Mouse (Mus musculus) stomach, postnatal 0 days (tissue): ENCODE measurements at regions not wholly inside any gene's neighbourhood (a gene's known extent, or its start where the extent isn't known, plus 50 kb on each side); places are given as distances from the start of the nearest gene placed in this dataset.

ENCODE experiments used
- ATAC-seq: fragments of 200-750 bp; cut with Nextera tagmentation; 2 replicates; pipeline ENCODE4 v1.8.0; 2017; ENCODE audit not compliant: low FRiP score, low TSS enrichment
- DNase-seq: peaks from one replicate; pipeline ENCODE4 v3.0.0-alpha.2; 2016; ENCODE audit warnings: low spot score
- H3K27ac ChIP-seq: fragments of 300-500 bp; sonication (generic); replicated peaks from 2 replicates; pipeline ENCODE4 v1.5.1; 2014; ENCODE audit warnings: mild to moderate bottlenecking, control low read depth
- H3K27me3 ChIP-seq: fragments of 300-500 bp; sonication (generic); 2 replicates; pipeline ENCODE4 v1.6.1; 2014; ENCODE audit warnings: low read length; ENCODE audit not compliant: control insufficient read depth, insufficient read depth
- H3K36me3 ChIP-seq: fragments of 300-500 bp; sonication (generic); 2 replicates; pipeline ENCODE4 v1.6.1; 2014; ENCODE audit warnings: low read length, mixed read lengths; ENCODE audit not compliant: control insufficient read depth, insufficient read depth
- H3K4me1 ChIP-seq: fragments of 300-500 bp; sonication (generic); replicated peaks from 2 replicates; pipeline ENCODE4 v1.6.1; 2014; ENCODE audit warnings: antibody characterized with exemption; ENCODE audit not compliant: control insufficient read depth, insufficient read depth
- H3K4me2 ChIP-seq: fragments of 300-500 bp; sonication (generic); replicated peaks from 2 replicates; pipeline ENCODE4 v1.6.1; 2014; ENCODE audit warnings: low read depth, mild to moderate bottlenecking, control low read depth, moderate library complexity
- H3K4me3 ChIP-seq: fragments of 300-500 bp; sonication (generic); 2 replicates; pipeline ENCODE4 v1.5.1; 2014; ENCODE audit warnings: low read depth, low read length, control low read depth
- H3K9ac ChIP-seq: fragments of 300-500 bp; sonication (generic); 2 replicates; pipeline ENCODE4 v1.6.1; 2014; ENCODE audit warnings: mild to moderate bottlenecking, low read length, control low read depth, mixed read lengths
- H3K9me3 ChIP-seq: fragments of 300-500 bp; sonication (generic); 2 replicates; pipeline ENCODE4 v1.6.1; 2016; ENCODE audit warnings: low read length; ENCODE audit not compliant: control insufficient read depth
- CTCF ChIP-seq: IDR thresholded peaks from 2 replicates; pipeline ENCODE4 v1.5.1; 2016; ENCODE audit warnings: antibody characterized with exemption, low read depth, mild to moderate bottlenecking, moderate library complexity
- EP300 ChIP-seq: optimal IDR thresholded peaks from 2 replicates; pipeline ENCODE3; 2016; ENCODE audit warnings: antibody characterized with exemption
- WGBS: fragments of 180-500 bp; shearing (Covaris S2); extraction: QIAGEN DNeasy Blood & Tissue Kit; methylation state at CpG from one replicate; pipeline ENCODE4 v1.1.7; 2014; 5-methylcytosine and 5-hydroxymethylcytosine counted together

DNA sequence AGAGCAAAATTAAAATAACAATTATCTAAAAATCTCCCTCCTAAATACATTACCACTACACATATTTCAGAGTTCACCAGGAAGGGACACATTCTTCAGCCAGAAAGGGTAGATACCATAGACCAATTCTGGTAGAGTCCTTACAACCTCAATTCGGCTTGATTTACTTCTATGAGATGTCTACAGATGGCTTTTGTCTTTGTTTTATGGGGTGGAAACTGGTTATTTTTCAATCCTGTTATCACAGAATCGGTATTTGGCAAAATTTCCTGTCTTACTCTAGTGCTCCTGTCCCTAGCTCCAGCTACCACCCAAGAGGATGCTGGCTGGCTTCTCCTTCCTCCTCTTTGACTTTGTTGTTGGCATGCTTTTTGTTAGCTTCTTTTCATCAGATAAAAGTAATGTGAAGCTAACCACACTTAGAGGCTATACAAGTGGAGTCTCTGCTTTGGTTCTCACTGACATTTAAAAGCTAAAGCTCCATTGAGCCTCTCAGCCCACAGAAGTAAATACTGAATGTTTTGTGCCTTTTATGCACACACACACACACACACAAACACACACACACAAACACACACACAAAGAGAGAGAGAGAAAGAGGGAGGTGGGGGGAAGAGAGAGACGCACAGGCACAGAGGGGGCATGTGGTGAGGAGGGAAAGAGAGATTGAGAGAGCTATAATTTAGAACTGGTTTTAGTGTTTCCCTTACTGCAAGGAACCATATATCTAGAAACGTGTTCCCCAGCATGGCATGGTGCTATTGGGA is 109.1 kb downstream of the Gm815 start:
- Histone ChIP-seq H3K9me3 (no peaks in the 10 kb centered on the region), H3K4me1 (no peaks in the 10 kb centered on the region), H3K4me3 (no peak overlapping the region), H3K36me3 (no peaks in the 10 kb centered on the region), H3K27me3 (no peaks in the 10 kb centered on the region), H3K4me2 (no peak overlapping the region), H3K27ac (no peak overlapping the region), H3K9ac (no peak overlapping the region)
- DNase-seq = no peak
- TF ChIP-seq EP300 (no peak), CTCF (no peak)
- 72% methylated on average over 4 of the region's 4 CpGs for WGBS
- ATAC-seq = no peak

DNA sequence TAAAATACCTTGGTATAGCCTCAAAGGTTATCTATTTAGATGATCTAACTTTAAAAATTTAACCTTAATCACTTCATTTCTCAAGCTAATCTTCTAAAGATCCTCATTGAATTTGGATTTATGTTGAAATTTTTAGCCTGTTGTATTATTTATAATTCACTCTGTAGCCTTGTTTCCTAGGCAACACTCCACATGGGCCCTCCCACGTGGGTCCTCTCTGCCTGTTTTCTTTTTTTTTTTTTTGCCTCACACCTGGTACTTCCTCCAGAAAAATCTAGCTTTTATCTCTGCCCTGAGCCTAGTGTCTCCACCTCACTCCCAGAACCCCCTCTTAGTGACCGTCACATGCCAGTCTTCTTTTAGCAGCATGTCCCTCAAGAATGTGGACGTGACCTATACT is 113.9 kb downstream of the Gm815 start:
- no peaks in the 10 kb centered on the region for H3K27me3 ChIP-seq
- H3K4me1 ChIP-seq = no peaks in the 10 kb centered on the region
- H3K9ac ChIP-seq = no peak overlapping the region
- TF ChIP-seq CTCF (no peak), EP300 (no peak)
- ATAC-seq (no peak), DNase-seq (no peak)
- H3K36me3 ChIP-seq = no peaks in the 10 kb centered on the region
- no peak overlapping the region for H3K4me3 ChIP-seq
- H3K9me3 ChIP-seq = no peaks in the 10 kb centered on the region
- no peak overlapping the region for H3K4me2 ChIP-seq
- H3K27ac ChIP-seq = no peak overlapping the region
- WGBS = 73% methylated on average over 3 of the region's 3 CpGs

DNA sequence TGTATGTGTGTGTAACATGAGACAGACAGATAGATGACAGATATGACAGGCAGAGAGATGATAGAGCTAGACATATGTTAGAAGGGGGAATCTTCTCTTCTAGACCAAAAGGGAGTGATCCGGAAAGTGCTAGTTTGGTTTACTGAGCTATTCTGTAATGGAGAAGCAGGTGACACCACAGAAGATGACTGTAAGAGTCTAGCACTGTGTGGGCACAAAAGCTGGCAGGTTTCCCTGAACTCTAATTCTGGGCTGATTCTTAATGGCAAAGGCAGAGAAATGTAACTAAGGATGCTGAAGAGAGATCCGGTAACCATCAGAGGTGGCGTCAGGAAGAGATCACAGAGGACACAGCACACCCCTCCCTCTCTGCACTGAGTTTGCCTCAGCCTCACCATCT is 136.2 kb downstream of the Gm815 start:
- Histone ChIP-seq H3K27ac (no peak overlapping the region), H3K4me2 (no peak overlapping the region), H3K9ac (no peak overlapping the region), H3K4me3 (no peak overlapping the region), H3K9me3 (no peaks in the 10 kb centered on the region), H3K4me1 (no peaks in the 10 kb centered on the region), H3K27me3 (no peaks in the 10 kb centered on the region), H3K36me3 (no peaks in the 10 kb centered on the region)
- no peak for DNase-seq
- TF ChIP-seq EP300 (no peak), CTCF (no peak)
- no peak for ATAC-seq
- 84% methylated on average over 3 of the region's 3 CpGs for WGBS

DNA sequence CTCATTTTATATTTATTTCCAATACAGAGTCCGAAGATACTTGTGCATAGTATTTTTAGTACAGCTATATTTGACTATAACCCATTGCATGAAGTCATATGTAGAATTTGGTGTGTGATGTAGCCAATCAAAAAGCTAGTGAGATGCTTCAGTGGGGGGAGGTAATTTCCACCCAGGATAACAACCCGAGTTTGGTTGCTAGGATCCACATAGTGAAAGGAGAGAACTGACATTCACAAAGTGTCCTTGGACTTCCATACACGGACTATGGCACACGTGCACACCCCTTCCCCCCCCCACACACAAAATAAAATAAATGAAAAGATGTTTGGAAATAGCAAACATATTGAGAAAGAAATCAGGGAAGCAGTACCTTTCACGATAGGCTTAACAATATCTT is 137.2 kb downstream of the Gm815 start:
- H3K9me3 ChIP-seq = no peaks in the 10 kb centered on the region
- H3K27ac ChIP-seq = no peak overlapping the region
- H3K4me3 ChIP-seq = no peak overlapping the region
- H3K36me3 ChIP-seq = no peaks in the 10 kb centered on the region
- TF ChIP-seq CTCF (no peak), EP300 (no peak)
- H3K4me2 ChIP-seq = no peak overlapping the region
- DNase-seq (no peak), ATAC-seq (no peak)
- no peaks in the 10 kb centered on the region for H3K4me1 ChIP-seq
- no peaks in the 10 kb centered on the region for H3K27me3 ChIP-seq
- WGBS = 74% methylated on average over 5 of the region's 5 CpGs
- no peak overlapping the region for H3K9ac ChIP-seq

DNA sequence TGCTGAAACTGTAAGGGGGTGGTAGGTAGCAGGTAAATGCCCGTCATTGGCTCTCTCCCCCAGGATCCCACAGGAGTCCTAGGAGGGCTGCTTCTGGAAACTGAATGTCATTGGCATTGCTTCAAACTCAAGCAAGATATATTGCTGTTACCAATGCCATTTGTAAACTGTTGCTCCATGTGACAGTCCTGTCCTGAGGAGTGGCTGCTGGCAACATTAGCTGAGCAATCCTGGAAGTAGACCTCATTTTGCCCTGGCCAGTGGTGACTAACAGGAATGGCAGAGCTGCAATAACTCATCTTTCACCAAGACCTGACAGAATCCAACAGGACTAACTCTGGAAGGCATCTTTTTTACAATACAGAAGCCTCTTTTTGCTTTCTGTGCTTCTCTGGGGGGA is 143.2 kb downstream of the Gm815 start:
- DNase-seq = no peak

DNA sequence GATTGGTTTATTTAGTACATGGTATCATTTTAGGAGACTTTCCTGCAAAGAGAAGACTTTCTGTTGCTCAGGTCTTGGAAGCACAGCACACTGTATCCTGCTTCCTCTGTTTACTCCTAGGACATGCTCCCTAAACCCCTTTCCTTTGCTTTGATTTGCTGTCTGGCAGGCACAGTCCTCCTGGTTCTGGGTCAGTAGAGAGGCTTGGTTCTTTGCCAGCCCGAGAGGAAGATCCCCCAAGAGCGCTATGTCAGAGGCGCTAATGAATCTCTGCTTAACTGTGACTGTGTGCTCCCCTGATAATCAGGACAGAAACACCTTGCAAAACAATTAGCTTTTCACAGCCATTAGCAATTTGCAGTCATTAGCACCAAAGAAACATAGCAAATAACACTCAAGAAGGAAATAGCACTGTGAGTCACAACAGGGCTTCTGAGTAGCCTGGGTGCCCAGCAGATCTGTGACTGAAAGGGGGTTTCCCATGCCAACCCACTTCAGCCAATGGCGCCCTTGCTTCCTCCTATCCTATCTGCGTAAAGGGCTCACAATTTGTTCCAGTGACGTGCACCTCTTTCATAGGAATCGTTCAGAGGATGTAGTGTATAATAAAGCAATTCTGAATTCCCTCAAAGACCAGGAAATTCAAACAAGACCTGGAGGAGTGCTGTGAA is 145.5 kb downstream of the Gm815 start:
- 56% methylated on average over 7 of the region's 7 CpGs for WGBS
- ATAC-seq (no peak), DNase-seq (no peak)
- TF ChIP-seq CTCF (no peak), EP300 (no peak)
- Histone ChIP-seq H3K4me2 (no peak overlapping the region), H3K4me3 (no peak overlapping the region), H3K27ac (no peak overlapping the region), H3K36me3 (no peaks in the 10 kb centered on the region), H3K4me1 (no peaks in the 10 kb centered on the region), H3K27me3 (no peaks in the 10 kb centered on the region), H3K9me3 (no peaks in the 10 kb centered on the region), H3K9ac (no peak overlapping the region)

More for the DNA sequence above, 143.2 kb downstream of the Gm815 start:
- Histone ChIP-seq H3K27me3 (no peaks in the 10 kb centered on the region), H3K4me3 (no peak overlapping the region), H3K4me1 (no peaks in the 10 kb centered on the region), H3K27ac (no peak overlapping the region), H3K9me3 (no peaks in the 10 kb centered on the region), H3K9ac (no peak overlapping the region), H3K4me2 (no peak overlapping the region), H3K36me3 (no peaks in the 10 kb centered on the region)
- 65% methylated on average over 1 of the region's 1 CpGs for WGBS
- no peak for TF ChIP-seq CTCF
- ATAC-seq = no peak
